Comparison of ENCODE assay signal across 8 mouse cellular contexts in the genomic region with DNA sequence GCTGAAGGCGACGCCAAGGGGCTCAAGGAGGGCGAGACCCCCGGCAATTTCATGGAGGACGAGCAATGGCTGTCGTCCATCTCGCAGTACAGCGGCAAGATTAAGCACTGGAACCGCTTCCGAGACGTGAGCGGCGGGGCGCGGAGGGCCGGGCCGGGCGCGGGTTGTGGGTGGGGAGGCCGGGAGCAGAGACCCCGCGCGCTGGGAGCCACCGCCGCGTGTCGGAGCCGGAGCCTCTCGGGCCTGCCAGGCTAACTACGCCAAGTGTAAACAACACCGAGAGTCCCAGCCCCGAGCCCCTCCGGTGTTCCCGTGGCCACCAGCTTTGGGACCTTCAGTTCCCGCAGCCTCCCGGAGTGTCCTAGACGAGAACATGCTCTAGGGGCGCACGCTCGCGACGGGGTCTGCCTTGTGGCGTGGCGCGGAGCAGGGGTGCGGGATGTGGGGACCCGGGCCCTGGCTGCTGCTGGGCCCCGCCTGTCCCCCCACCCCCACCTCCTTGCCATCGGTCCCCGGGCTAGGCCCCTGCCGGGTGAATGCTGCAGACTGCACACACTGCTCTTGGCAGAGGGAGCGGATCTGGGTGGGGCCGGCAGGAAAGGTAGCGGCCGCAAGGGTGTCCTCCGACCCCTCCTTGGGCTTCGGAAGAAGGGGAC. TPM values are rescaled to one million over a fixed set of nuclear protein-coding genes. Genes with fewer than 3 reads are reported as not detected.
A peak's percentile ranks its signal among the peaks of the same experiment; 100 is the strongest.
DNase-seq lines count a peak whose midpoint lies in the region; ATAC-seq and TF ChIP-seq lines count a peak whose summit lies in the region.

No protein-coding gene starts in this region.

- peaks cover 77% of the 10 kb centered on the region for H3K27me3 ChIP-seq in megakaryocyte, embryonic 14.5 days (replicated peaks)
- H3K27me3 ChIP-seq in forebrain, embryonic 15.5 days: peaks cover 4% of the 10 kb centered on the region; the same call in 1 of the 2 replicates
- H3K27me3 ChIP-seq in hindbrain, embryonic 10.5 days (ENCODE audit: insufficient read depth, poor library complexity, severe bottlenecking): peaks cover 75% of the 10 kb centered on the region
- H3K27me3 ChIP-seq in limb, embryonic 12.5 days: peaks cover 78% of the 10 kb centered on the region
- H3K27me3 ChIP-seq in midbrain, embryonic 14.5 days (ENCODE audit: control insufficient read depth, insufficient read depth, low read length): no peaks in the 10 kb centered on the region
- H3K27me3 ChIP-seq in stomach, postnatal 0 days (ENCODE audit: control insufficient read depth, insufficient read depth, low read length): no peaks in the 10 kb centered on the region

- TF ChIP-seq EP300 in stomach, postnatal 0 days (optimal IDR thresholded peaks at IDR 0.05): no peak

- peak overlapping the region; percentile 83 for H3K9ac ChIP-seq in forebrain, embryonic 15.5 days (replicated peaks)
- H3K9ac ChIP-seq in limb, embryonic 12.5 days (replicated peaks): peak overlapping the region; percentile 64
- peak overlapping the region; percentile 90 for H3K9ac ChIP-seq in midbrain, embryonic 14.5 days (replicated peaks; ENCODE audit: low read length)
- peak overlapping the region; percentile 71 for H3K9ac ChIP-seq in stomach, postnatal 0 days (ENCODE audit: low read length)

- peak overlapping the region; percentile 94 for H3K4me2 ChIP-seq in forebrain, embryonic 15.5 days (replicated peaks)
- peak overlapping the region; percentile 98 for H3K4me2 ChIP-seq in limb, embryonic 12.5 days
- peak overlapping the region; percentile 83 for H3K4me2 ChIP-seq in midbrain, embryonic 14.5 days (ENCODE audit: low read length)
- peak overlapping the region; percentile 97 for H3K4me2 ChIP-seq in stomach, postnatal 0 days (replicated peaks; ENCODE audit: low read depth)

- H3K36me3 ChIP-seq in megakaryocyte, embryonic 14.5 days (replicated peaks; ENCODE audit: low read length): peaks cover 8% of the 10 kb centered on the region
- H3K36me3 ChIP-seq in forebrain, embryonic 15.5 days: no peaks in the 10 kb centered on the region
- H3K36me3 ChIP-seq in hindbrain, embryonic 10.5 days: no peaks in the 10 kb centered on the region
- no peaks in the 10 kb centered on the region for H3K36me3 ChIP-seq in limb, embryonic 12.5 days
- 0 out of 2 replicates have a peak, but pooled peaks cover 3% of the 10 kb centered on the region for H3K36me3 ChIP-seq in midbrain, embryonic 14.5 days (ENCODE audit: control insufficient read depth, insufficient read depth, low read length)
- no peaks in the 10 kb centered on the region for H3K36me3 ChIP-seq in stomach, postnatal 0 days (ENCODE audit: control insufficient read depth, insufficient read depth, low read length)

- peaks cover 20% of the 10 kb centered on the region for H3K4me1 ChIP-seq in megakaryocyte, embryonic 14.5 days
- peaks cover 44% of the 10 kb centered on the region for H3K4me1 ChIP-seq in forebrain, embryonic 15.5 days
- H3K4me1 ChIP-seq in hindbrain, embryonic 10.5 days (replicated peaks): peaks cover 49% of the 10 kb centered on the region
- H3K4me1 ChIP-seq in limb, embryonic 12.5 days (replicated peaks): peaks cover 28% of the 10 kb centered on the region
- peaks cover 38% of the 10 kb centered on the region for H3K4me1 ChIP-seq in midbrain, embryonic 14.5 days (ENCODE audit: control insufficient read depth, insufficient read depth, low read length)
- 0 out of 2 replicates have a peak, but pooled peaks cover 5% of the 10 kb centered on the region for H3K4me1 ChIP-seq in stomach, postnatal 0 days (replicated peaks; ENCODE audit: control insufficient read depth, insufficient read depth)

- WGBS in forebrain, embryonic 15.5 days: under 1% methylated on average over 57 of the region's 57 CpGs
- under 1% methylated on average over 57 of the region's 57 CpGs for whole genome bisulfite sequencing in hindbrain, embryonic 10.5 days
- under 1% methylated on average over 57 of the region's 57 CpGs for WGBS in limb, embryonic 12.5 days
- 0% methylated on average over 57 of the region's 57 CpGs for WGBS in midbrain, embryonic 14.5 days
- WGBS in stomach, postnatal 0 days: under 1% methylated on average over 56 of the region's 57 CpGs

- TF ChIP-seq CTCF in stomach, postnatal 0 days (IDR thresholded peaks at IDR 0.05; ENCODE audit: low read depth): peak; percentile 53

- peak; percentile 77 for DNase-seq in cerebellum, adult 11-12 months
- peak; percentile 76 for DNase-seq in hindbrain, embryonic 10.5 days (ENCODE audit: low spot score)
- DNase-seq in midbrain, embryonic 14.5 days: peak; percentile 83
- peak; percentile 62 for DNase-seq in stomach, postnatal 0 days (ENCODE audit: low spot score)

- no peak; the same call in 1 of the 2 replicates for ATAC-seq in megakaryocyte, adult 5-6 weeks (ENCODE audit: poor library complexity, severe bottlenecking)
- peak; percentile 69 for ATAC-seq in forebrain, embryonic 15.5 days (replicated peaks)
- peak; percentile 56; the same call in 1 of the 2 replicates for ATAC-seq in limb, embryonic 12.5 days (ENCODE audit: insufficient number of reproducible peaks, insufficient read depth, low FRiP score, low TSS enrichment, low read depth)
- peak; percentile 68 for ATAC-seq in midbrain, embryonic 14.5 days (ENCODE audit: low FRiP score, low TSS enrichment)
- peak; percentile 73 for ATAC-seq in stomach, postnatal 0 days (ENCODE audit: low FRiP score, low TSS enrichment)

- peak overlapping the region; percentile 92 for H3K4me3 ChIP-seq in megakaryocyte, embryonic 14.5 days (replicated peaks)
- peak overlapping the region; percentile 74 for H3K4me3 ChIP-seq in forebrain, embryonic 15.5 days
- peak overlapping the region; percentile 71 for H3K4me3 ChIP-seq in hindbrain, embryonic 10.5 days
- peak overlapping the region; percentile 61 for H3K4me3 ChIP-seq in limb, embryonic 12.5 days (replicated peaks)
- H3K4me3 ChIP-seq in midbrain, embryonic 14.5 days (replicated peaks; ENCODE audit: low read depth, low read length): peak overlapping the region; percentile 73
- peak overlapping the region; percentile 56 for H3K4me3 ChIP-seq in stomach, postnatal 0 days (ENCODE audit: low read depth, low read length)

- H3K9me3 ChIP-seq in megakaryocyte, embryonic 14.5 days: no peaks in the 10 kb centered on the region
- H3K9me3 ChIP-seq in forebrain, embryonic 15.5 days: no peaks in the 10 kb centered on the region
- H3K9me3 ChIP-seq in hindbrain, embryonic 10.5 days: no peaks in the 10 kb centered on the region
- no peaks in the 10 kb centered on the region for H3K9me3 ChIP-seq in limb, embryonic 12.5 days
- no peaks in the 10 kb centered on the region for H3K9me3 ChIP-seq in midbrain, embryonic 14.5 days (ENCODE audit: control insufficient read depth, low read length)
- no peaks in the 10 kb centered on the region for H3K9me3 ChIP-seq in stomach, postnatal 0 days (ENCODE audit: control insufficient read depth, low read length)

- peak overlapping the region; percentile 85 for H3K27ac ChIP-seq in forebrain, embryonic 15.5 days (replicated peaks)
- peak overlapping the region; percentile 89 for H3K27ac ChIP-seq in hindbrain, embryonic 10.5 days
- H3K27ac ChIP-seq in limb, embryonic 12.5 days: no peak overlapping the region
- H3K27ac ChIP-seq in midbrain, embryonic 14.5 days (replicated peaks; ENCODE audit: low read depth, low read length): peak overlapping the region; percentile 91
- peak overlapping the region; percentile 45; the same call in 1 of the 2 replicates for H3K27ac ChIP-seq in stomach, postnatal 0 days (replicated peaks)

RNA-seq across cellular contexts. Expression of a gene that starts 0.6 kb away (rescaled TPM):
- polyA plus RNA-seq in megakaryocyte, embryonic 14.5 days (2012; ENCODE audit: insufficient read depth, low replicate concordance): 3.1 and 5.4 TPM in 2 replicates
- total RNA-seq in megakaryocyte, adult 5-6 weeks (2015): 0.11 and 0.20 TPM in 2 replicates
- total RNA-seq in megakaryocyte, adult 5-6 weeks (2017): 0.04 and 0.07 TPM in 2 replicates
- 48.1 and 49.0 TPM in 2 replicates for polyA plus RNA-seq in forebrain, embryonic 15.5 days (2015; fragmentation: Nextera tagmentation; extraction: Ambion mirVana)
- polyA plus RNA-seq in hindbrain, embryonic 10.5 days (2016; fragmentation: Nextera tagmentation; extraction: Ambion mirVana): 17.7 and 20.4 TPM in 2 replicates
- 4.1 and 4.4 TPM in 2 replicates for polyA plus RNA-seq in limb, embryonic 12.5 days (2016; fragmentation: Nextera tagmentation; extraction: Ambion mirVana)
- polyA plus RNA-seq in midbrain, embryonic 14.5 days (2014; fragmentation: Nextera tagmentation; extraction: Ambion mirVana): 67.3 and 67.5 TPM in 2 replicates
- polyA plus RNA-seq in stomach, postnatal 0 days (2015; fragmentation: Nextera tagmentation; extraction: Ambion mirVana): 3.6 and 4.1 TPM in 2 replicates
